Mouse (Mus musculus): Measurements from ENCODE around the gene Pclaf. TPM values are rescaled to one million over a fixed set of nuclear protein-coding genes. Genes with fewer than 3 reads are reported as not detected.

Gene Pclaf
- total RNA-seq (2021), result 1 to 10 TPM; 1.5 to 3.7 TPM
- long read RNA-seq, experiment 1, partial matches to known transcripts, result 0 of 3 reads
- long read RNA-seq, experiment 1, other reads (novel, unspliced or antisense), result 1 of 3 reads
- long read RNA-seq, experiment 2, transcript Pclaf-201 (4 exons, 2,188 nt), result major isoform, 11 of 11 reads
- long read RNA-seq, experiment 2, partial matches to known transcripts, result 0 of 11 reads
- long read RNA-seq, experiment 2, other reads (novel, unspliced or antisense), result 0 of 11 reads

- DNase-seq (ENCODE audit: low spot score in 2 of 2), result peak; percentile 27 to 52
Measured at GRCm38 (mm10) chr9:65890143-65890628, at the start of gene Pclaf. Pclaf (plus strand) TSS chr9:65890237.

- no peak for DNase-seq (ENCODE audit: low spot score in 2 of 2)
Measured at GRCm38 (mm10) chr9:65844421-65845165, 45.4 kb upstream of the Pclaf start.

- no peak for DNase-seq (ENCODE audit: low spot score in 2 of 2)
Measured at GRCm38 (mm10) chr9:65848154-65848553, 41.9 kb upstream of the Pclaf start.

- no peak for DNase-seq (ENCODE audit: low spot score in 2 of 2)
Measured at GRCm38 (mm10) chr9:65850203-65850602, 39.8 kb upstream of the Pclaf start.

- no peak for DNase-seq (ENCODE audit: low spot score in 2 of 2)
Measured at GRCm38 (mm10) chr9:65859656-65860055, 30.4 kb upstream of the Pclaf start.

- DNase-seq (ENCODE audit: low spot score in 2 of 2), result peak; percentile 90
Measured at GRCm38 (mm10) chr9:65884564-65885315, 5.3 kb upstream of the Pclaf start.

GRCm38 (mm10) chr9:65891126-65891525 is 1.1 kb downstream of the Pclaf start:
- DNase-seq (ENCODE audit: low spot score in 2 of 2), result no peak

GRCm38 (mm10) chr9:65896977-65897376 is 6.9 kb downstream of the Pclaf start:
- DNase-seq (ENCODE audit: low spot score in 2 of 2), result no peak

- no peak for DNase-seq (ENCODE audit: low spot score in 2 of 2)
Measured at GRCm38 (mm10) chr9:65902879-65903278, 12.8 kb downstream of the Pclaf start.

GRCm38 (mm10) chr9:65903419-65903818 is 13.4 kb downstream of the Pclaf start:
- DNase-seq (ENCODE audit: low spot score in 2 of 2), result no peak

GRCm38 (mm10) chr9:65908394-65909300 is 18.6 kb downstream of the Pclaf start, which contains the start of the genes Trip4 and Csnk1g1:
Trip4 (minus strand) TSS chr9:65908794.
Csnk1g1 (plus strand) TSS chr9:65908924.
- DNase-seq (ENCODE audit: low spot score in 2 of 2), result peak; percentile 92 to 98

GRCm38 (mm10) chr9:65909301-65909801 is 19.3 kb downstream of the Pclaf start:
- peak; percentile 31 to 52 for DNase-seq (ENCODE audit: low spot score in 2 of 2)

GRCm38 (mm10) chr9:65909837-65910236 is 19.8 kb downstream of the Pclaf start:
- DNase-seq (ENCODE audit: low spot score in 2 of 2), result no peak

- DNase-seq (ENCODE audit: low spot score in 2 of 2), result no peak
Measured at GRCm38 (mm10) chr9:65913976-65914375, 23.9 kb downstream of the Pclaf start.

- DNase-seq (ENCODE audit: low spot score in 2 of 2), result no peak
Measured at GRCm38 (mm10) chr9:65917015-65917414, 27.0 kb downstream of the Pclaf start.

- no peak for DNase-seq (ENCODE audit: low spot score in 2 of 2)
Measured at GRCm38 (mm10) chr9:65928456-65928855, 38.4 kb downstream of the Pclaf start.

GRCm38 (mm10) chr9:65929826-65930225 is 39.8 kb downstream of the Pclaf start:
- no peak for DNase-seq (ENCODE audit: low spot score in 2 of 2)

GRCm38 (mm10) chr9:65937566-65937965 is 47.5 kb downstream of the Pclaf start:
- no peak for DNase-seq (ENCODE audit: low spot score in 2 of 2)

GRCm38 (mm10) chr9:65951082-65951587 is 61.1 kb downstream of the Pclaf start:
- DNase-seq (ENCODE audit: low spot score in 2 of 2), result no peak
